Mouse (Mus musculus) cerebellum, adult 11-12 months (tissue): ENCODE data around the gene Chd6.
A peak's percentile ranks its signal among the peaks of the same experiment; 100 is the strongest.

ENCODE experiments used
- DNase-seq: peaks from one replicate; pipeline ENCODE4 v3.0.0; 2022

Gene Chd6

DNA sequence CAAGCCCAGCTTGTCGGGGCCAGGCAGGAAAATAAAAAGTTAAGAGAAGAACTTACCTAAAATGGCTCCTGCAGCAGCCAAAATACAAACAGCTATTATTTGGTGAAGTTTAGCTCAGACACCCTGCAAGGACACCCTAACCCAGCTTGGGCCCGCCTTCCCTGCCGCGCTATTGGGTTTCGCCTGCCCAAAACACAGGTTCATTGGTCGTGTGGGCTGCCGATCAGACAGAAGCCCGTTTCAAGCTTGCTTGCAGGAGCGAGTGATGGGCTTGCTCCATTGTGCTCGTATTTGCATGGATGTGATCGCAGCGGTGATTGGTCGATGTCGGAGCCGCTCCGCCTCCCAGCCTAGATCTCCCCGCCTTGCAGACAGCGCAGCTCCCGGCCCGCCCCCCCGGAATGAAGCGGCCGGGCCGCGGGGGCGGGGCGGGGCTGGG is at the start of gene Chd6:
Gene Chd6, minus strand, starts transcription at position 143 of the 439 bp plus-strand sequence.
- DNase-seq: peak; percentile 99

DNA sequence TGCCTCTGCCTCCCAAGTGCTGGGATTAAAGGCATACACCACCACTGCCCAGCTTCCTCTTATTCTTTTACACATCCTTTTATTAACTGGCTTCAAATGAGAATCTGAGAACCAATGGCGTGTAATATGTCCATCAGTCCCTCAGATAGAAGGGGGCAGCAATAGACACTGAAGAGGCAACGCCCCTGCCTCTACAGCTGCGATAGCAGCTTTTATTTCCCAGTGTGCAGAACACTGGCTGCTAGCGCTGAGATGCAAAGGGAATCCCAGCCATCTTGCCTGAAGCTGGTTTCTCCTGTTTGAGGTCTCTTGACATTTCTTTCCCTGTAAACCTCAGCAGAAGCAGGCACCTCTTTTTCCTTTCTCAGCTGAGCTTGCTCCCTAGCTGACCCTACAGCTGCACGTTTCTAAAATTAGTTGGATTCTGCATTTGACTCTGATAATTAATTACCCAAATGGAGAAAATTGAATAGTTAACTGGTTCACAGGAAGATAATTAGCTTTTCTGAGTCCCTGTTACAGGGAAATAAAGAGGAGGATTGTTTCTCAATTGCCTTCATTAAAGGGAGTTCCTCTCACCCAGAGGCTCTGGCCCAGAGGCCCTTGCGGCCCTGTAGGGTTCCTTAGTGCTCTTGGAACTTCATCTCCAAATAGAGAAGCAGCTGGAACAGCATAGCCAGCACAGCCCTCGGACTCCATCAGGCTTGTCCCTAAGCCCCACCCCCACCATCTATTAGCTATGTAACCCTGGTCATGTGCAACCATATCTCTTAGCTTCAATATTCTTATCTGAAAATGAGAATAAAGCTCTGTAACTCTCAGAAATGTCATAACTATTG is 41.3 kb upstream of the Chd6 start:
- DNase-seq: no peak

DNA sequence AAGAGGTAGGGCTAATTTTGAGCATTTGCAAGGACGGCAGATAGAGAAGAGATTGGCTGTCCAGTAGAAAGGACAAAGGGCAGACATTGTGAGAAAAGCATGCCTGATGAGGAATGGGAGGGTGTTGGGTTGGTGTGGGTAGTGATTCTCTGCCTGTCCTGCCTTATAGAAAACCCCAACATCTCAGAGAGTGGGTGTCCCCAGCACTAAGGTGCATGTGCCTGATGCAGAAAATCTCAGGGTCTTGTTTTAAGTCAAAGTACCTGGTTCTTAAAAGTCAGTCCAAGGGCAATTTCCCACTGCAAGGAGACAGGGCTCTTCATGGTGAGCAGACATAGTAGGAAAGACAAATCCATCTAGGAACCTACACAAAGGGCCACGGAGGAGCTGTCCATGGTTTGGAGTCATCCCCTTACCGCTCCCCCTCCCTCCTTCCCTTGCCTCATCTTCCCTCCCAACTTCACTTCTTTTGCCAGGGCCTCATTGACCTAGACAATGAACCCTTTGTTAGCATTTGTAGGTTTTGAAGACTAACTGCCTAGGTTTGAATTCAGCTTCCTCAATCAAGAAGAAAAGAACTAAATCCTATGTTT is 39.6 kb upstream of the Chd6 start:
- no peak for DNase-seq

DNA sequence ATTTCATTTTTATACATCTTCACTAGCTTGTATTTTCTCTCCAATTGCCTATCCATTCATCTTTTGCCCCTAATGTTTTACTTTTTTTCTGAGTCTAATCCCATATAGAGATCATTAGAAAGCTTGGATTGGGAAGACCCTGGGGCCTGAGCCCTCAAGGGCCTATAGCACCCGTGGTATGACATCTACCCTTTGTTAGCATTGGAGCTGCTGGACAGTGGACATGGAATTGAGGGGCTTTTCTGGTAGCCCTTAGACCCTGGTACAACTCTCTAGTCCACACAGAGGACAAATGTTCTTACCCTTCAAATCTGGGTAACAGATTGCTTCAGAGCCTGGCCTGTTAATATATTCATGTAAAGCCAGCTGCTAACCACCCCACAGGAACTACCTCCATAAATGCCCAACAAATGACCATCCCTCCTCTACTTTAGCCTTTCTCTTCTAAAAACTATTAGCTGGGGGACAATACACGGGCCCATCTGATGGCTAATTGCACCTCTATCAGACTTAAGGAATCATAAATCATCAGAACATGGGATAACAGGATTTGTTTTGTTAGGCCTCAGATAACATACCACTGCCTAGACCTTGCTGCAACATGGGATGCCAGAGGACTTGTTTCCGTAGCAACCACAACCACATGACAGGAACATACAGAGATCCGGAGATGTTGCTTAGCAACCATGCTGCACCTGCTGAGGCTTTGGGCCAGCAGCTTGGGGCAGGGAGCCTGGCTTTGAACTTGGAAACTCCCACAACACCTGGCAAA is 39.0 kb upstream of the Chd6 start:
- DNase-seq: no peak

DNA sequence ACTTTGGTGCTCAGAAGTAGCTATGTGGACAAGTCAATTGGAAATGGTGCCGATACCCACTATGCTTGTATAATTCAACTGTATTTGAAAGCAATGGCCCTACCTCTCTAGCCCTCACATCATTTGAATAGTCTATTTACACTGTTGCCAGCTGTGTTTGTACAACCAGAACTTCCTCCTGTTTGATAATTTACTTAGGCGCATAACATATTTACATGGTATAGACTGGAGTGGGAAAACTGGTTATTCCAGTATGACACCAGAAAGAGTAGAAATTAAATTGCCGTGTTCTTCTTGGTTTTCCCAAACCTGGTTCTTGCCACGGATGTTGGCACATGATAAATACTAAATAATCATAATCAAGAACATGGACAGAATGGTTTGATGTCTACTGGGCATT is 35.9 kb upstream of the Chd6 start:
- DNase-seq: no peak

DNA sequence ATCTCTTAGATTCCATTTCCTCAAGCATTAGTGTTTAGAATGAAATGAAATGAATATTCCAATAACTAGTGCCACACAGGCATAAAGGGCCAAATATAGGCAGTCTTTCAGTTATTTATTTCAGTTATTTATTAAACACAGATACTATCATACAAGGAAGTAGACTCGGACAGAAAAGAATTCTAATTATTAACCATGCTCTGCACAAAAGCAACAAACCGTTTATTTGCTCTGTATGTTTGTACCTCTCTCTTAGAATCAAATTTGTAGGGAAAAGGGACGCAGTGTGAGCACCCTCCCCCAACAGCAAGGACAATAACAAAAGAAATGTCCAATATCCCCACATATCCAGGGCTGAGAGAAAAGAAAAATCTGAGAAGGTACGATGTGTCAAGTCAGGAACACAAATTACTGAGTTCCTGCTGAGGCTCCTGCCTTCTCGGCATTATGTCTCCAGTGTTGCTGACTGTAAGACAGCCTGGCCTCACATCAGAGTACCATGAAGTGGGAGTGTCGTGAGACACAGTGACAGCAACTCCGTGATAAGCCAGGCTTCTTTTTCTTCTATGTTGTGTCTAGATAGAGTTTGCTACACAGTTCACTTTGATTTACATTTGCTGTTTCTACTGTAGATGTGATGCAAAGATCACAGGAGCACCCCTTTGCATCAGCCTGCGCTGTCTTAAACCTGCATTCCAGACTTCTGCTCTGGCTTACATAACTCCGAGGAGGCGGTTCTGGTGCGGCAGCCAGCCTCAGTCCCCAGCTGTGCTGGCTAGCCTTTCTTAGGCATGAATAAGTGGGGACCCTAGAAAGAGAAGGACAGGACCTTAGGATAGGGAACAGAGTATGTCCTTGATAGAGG is 30.0 kb upstream of the Chd6 start:
- no peak for DNase-seq

DNA sequence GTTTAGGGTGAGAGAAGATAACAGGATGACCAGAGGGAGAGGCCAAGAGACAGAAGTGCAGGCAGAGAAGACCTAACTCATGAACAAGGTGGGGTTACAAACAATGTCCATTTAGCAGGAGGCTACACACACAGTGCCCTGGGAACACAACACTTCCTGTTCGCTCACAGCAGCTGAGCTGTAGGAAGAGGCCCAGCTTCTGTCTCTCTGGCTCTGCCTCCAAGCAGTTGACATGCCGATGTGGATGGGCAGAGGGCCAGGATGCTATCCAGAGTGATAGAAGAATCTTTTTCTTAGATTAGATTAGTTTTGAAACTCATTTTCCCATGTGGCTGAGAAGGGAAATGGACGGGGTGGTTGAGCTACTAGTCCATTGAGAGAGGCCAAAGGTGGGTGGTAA is 28.1 kb upstream of the Chd6 start:
- no peak for DNase-seq

DNA sequence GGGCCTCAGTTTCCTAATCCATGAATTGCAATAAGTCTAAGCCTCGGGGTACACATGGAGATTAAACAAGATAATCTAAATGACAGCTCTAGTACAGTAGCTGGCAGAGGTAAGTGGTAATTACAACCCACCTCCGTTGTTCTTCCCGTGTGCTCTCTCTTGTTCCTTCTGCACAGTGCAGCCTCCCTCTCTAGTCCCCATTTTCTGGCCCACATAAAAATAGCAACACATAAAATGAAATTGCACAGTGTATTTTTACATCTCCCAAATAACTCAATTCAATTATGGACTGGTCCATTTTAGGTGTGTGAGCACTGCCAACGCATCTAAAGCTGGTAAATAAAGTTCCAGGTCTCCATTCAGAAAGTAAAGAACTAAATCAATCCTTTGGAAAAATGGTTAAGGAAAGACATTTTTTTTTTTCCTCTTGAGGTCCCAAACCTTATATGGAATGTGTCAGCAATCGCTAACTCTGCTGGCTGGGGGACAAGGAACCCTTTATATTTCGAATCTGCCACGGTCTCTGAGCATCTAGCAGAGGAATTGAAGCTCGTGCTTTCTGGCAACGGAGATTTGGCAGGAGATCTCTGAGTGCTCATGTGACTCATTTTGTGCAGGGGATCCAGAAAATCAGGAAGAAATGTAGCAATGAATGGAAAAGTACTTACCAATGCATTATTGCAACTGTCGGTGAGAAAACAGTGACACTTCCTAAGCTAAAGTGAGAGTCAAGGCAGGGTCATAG is 19.7 kb upstream of the Chd6 start:
- no peak for DNase-seq

DNA sequence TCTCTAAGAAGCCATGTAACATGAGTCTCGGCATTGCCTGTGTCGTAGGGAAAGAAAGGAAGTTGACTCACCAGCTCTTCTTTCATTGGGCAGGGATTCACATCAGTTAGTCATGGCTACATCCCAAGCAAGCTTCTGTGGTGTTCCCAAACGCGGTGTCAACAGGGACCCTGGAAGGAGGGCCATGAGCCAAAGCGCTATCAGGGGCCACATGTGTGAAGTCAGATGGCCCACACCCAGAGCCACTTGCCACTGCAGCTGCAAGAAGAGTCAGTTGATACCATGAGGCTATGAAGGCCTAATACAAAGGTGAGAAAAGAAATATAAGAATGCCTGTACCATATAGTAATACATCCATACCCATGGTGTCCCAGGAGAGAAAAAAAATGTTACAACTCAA is 3.1 kb upstream of the Chd6 start:
- no peak for DNase-seq

DNA sequence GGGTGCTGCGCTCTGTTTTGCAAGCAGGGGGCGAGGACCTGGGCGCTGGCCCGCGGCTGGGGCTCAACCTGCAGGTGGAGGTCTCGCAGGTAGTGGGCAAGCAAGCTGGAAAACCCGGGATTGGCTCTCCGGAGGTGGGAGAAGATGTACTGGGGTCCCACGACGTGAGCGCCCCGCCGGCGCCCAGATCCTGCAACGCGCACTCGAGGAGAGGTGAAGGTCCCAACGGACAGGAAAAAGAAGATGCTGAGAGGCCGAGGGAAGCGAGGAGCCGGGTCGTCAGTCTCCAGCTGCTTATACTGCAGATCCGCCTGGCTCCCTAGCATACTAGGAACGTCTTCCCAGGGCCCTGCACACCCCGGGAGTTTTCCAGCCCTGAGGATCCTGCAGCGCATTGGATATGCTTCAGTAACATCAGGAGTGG is 535 bp upstream of the Chd6 start:
- DNase-seq: no peak

DNA sequence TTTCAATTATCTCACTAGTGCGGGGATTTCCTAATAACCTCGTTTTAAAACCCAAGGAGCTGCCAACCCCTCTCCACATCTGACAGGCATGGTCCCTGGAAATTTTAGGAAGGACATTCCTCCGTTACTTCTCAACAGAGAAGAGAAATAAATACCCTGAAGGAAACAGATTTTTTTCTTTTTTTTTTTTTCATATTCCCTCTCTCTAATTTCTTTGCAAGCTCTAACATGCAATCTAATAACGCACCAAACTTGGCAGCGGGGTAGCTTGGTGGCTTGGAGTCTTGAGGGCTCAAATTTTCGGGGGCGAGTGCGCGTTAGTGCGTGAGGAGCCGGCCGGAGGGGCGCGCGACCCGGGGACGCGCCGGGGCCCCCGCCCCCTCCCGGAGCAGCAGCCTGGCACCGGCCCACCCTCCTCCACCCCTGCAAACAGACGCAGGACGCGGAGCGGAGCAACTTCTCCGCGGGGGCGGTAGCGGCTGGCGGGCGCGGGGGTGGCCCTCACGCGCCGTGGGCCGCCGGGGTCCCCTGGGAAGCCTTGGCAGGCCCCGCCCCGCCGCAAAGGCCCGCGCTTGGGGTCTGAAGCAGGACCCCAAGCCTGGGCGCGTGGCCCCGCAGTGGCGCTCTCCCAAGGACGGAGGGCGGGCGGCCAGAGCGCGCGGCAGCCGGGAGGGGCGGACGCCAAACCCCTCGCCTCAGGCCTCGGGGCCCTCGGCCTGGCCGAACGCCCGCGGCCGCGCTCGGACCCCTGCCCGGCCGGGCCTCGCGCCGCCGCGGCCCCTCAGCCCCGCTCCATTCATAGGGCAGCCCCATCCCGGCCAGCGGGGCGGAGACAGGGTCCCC is 569 bp downstream of the Chd6 start:
- DNase-seq: peak; percentile 68

DNA sequence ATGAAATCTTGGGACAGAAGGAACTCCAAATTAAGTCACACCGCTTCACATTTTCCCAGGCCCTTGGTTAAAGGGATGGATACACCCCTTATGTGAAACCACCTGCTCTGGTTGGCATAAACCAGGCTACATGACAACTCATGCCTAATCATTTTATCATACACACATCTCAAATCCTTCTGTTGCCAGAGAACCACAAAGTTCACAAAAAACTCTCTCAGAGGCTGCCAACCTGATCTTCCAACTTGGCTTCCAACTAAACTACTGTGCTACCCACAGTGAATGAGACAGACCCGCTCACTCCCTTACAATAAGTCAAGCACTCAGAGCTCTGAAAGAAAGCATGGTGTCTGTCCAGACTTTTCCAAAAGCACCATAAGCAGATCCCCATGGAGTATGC is 1.6 kb downstream of the Chd6 start:
- no peak for DNase-seq

DNA sequence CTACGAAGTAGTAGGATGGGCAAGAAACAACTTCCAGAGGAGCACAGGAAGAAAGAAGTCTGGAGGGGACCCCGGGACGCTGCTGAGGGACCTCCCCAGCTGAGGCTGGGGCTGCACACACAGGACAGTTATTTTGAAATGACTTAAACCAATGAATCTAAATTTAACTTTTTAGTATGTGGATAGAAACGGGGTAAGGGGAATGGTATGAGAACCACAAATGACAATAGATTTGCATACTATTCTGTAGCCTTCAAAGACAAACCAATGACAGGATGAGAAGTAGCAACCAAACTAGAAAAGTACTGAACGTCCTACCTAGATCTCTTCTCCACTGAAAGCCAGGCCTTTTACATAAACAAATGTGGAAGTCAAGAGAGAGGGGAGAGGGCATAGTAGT is 5.1 kb downstream of the Chd6 start:
- no peak for DNase-seq

DNA sequence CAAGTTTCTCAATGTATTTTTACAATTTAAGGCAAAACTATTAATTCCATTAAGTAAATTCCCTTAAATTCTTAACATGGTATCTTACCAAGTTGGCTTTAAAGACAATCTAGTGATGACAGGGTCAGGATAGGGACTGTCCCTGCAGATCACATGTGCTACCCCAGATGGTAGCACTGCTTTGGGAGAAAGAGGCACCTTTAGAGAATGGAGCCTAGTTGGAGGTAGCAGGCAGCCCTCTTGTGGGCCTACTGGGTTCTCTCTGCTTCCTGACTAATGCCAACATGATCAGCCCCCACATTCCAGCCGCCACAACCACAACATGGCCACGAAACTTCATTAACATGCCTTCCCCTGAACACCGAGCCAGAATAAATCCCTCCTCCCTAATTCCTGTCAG is 6.8 kb downstream of the Chd6 start:
- DNase-seq: no peak

DNA sequence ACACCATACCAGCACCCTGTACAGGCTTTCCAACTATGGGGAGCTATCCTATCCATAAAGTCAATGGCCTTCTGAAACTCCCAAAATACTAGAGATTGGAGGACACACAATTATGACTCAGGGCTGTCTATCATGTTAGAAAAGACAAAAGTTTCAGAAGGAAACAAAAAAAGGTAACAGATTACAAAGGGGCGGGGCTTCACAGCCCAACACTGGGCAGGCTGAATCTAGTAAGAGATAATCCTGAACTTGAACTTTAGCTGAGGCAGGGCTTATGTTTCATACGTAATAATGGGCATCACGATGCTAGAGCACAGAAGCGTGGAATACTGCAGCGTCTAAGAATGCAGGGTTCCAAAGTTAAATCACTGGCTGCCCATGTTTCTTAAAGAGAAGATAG is 11.1 kb downstream of the Chd6 start:
- no peak for DNase-seq

DNA sequence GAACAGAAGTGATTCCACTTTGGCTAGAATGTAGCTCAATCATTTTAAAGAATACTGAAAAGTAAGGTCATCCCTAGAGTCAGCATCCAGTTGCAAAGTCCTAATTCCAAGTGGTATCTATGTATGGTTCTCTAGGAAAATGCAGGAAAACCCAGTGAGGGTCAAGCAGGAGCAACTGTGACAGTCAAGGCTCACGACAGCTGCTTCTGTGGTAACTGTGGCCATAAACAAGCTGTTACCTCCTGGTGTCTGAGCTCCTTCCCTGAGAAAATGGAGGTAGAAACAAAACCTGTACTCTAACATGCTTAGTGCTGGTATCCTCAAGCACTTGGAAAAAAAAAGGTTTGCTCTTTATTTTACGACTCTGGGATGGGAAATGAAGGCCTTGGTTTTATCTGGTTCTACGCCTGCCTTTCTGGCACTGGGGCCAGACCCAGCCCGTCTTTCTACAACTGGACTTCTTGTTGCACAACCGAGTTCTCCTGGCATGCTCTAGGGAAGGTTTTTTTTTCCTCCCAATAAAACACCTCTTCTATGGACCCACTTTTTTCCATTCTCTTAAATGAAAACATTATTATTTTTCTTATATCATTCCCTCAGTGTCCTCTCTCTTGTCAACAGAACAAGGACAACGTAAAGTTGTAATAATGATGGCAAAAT is 18.0 kb downstream of the Chd6 start:
- DNase-seq: no peak

DNA sequence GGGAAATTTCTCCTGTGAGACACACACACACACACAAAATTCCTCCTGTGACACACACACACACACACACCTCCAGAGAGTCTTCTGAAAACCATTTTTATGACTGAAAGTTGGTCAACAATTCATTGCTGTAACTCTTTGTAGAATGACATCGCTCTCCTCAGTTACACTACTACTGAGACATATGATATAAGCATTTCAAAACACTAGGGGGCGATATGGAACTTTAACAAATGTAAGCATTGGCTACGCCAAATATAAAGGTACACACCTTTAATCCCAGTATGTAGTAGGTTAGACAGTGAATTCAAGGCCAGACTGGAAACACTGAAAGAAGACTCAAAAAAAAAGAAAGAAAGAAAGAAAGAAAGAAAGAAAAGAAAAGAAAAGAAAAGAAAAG is 18.7 kb downstream of the Chd6 start:
- no peak for DNase-seq

DNA sequence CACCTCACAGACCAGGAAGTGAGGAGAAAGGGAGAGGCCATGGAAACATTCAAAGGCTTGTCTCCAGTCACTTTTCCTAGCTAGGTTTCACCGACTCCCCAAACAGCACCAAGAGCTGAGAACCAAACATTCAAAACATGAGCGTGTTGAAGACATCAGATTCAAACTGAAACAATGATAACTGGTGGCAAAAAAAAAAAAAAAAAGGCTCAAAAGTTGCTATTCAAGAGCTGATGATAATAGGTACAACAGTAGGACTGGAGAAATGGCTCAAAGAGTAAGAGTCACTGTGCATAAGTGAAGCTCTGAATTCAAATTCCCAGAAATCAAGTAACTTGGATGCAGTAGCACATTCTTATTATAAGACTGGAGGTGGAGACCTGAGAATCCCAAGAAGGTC is 30.3 kb downstream of the Chd6 start:
- DNase-seq: no peak

DNA sequence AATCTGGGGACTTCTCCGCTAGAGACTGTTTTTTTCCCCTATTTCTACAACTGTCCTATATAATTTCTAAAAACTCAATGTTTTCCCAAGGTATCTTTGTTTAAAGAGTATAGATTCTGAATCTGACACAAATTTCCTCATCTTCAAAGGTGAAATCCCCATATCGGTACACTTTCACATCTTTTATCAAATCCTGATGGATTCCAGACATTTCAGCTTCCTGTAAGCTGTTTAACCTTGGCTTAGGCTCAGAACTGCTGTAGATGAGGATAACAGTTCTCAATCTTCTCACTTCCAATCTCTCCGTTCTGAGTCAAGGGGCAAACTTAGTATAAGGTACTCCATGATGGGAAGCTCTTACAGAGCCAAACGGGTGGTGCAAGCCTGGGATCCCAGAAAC is 32.6 kb downstream of the Chd6 start:
- DNase-seq: no peak

DNA sequence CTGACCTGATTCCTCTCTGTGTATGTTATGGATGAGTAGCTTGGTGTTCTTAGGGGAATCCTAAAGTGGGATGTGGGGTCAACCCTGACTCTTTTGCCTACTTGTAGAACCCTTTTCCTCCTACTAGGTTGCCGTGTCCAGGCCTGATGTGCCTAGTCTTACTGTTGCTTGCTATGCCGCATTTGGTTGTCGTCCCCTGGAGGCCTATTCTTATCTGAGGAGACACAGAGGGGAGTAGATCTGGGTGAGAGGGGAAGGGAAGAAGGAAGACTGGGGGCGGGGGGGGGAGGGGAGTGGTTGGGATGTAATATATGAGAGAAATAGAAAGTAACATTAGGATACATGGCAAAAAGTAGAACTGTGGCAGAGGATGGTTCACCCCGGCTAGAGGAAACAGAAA is 33.3 kb downstream of the Chd6 start:
- no peak for DNase-seq
